Mouse (Mus musculus): ENCODE measurements around the gene Ptprn2.
A peak's percentile ranks its signal among the peaks of the same experiment; 100 is the strongest.

Gene Ptprn2

DNA sequence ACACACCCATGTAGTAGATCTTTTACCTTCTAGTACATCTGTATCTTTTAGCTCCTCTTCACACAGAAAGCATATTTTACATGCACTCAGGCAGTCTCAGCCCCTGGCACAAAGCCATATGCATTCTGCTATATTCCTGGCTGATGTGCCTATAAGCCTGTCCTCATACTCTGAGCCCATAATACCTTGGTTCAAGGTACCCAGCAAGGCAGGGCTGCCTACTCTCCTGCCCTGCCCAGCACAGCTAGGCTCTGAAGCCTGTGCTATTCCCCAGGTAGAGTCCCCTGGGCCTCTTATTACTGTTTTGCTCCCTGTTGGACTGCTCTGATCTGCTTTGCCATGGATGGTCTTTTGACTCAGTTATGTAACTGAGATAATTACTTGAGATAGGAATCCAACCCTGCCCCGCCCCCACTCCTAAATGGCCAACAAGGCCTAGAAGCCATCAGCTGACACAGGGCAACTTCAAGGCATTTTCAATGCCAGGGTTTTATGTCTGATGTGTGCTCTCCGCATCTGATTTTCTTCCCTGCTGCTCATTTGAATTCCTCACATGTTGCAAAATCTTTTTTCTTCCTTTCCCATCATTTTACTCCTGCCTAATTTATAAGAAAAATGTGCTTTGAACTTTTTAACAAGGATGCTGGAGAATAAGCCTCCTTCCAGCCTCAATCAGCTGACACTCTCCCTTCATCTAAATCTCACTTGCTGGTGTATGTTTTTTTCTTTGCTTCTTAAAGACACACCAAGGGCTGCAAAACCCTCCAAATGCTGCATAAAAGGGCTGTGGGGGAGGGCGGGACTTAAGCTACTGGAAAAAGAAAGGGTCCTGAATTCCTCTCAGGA, 598.6 kb downstream of the Ptprn2 start:
- no peak for DNase-seq

DNA sequence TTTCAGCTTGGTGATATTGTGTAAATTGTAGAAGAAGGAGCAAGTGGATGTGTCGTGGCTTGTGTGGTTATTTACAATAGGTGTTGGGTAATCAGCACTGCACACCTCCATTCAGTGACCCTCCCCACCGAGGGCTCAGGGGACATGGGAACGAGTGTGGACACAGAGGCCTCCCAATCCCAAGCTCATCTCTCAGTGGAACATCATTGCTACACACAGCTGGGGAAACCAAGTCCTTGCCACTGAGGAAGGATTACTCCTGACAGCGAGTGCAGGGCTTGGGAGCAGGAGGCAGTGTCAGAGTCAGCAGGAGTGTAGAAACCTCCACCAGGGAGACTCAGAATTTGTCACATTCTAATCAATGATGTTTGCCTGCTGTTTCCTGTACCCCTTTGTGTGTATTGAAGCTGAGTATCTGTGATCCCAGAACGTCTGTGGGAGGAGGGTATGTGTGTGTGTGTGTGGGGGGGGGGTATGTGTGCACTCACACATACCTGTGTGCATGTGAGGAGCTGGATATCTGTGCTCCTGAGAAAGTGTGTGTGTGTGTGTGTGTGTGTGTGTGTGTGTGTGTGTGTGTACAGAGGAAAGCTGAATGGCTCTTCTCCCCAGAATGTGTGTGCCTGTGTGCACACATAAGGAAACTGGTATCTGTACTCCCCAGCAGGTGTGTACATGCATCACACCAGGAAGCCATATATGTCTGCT, 599.3 kb downstream of the Ptprn2 start:
- DNase-seq, result no peak

- DNase-seq, result peak; percentile 48
Measured at GRCm38 (mm10) chr12:117085661-117086335, 600.3 kb downstream of the Ptprn2 start.

DNA sequence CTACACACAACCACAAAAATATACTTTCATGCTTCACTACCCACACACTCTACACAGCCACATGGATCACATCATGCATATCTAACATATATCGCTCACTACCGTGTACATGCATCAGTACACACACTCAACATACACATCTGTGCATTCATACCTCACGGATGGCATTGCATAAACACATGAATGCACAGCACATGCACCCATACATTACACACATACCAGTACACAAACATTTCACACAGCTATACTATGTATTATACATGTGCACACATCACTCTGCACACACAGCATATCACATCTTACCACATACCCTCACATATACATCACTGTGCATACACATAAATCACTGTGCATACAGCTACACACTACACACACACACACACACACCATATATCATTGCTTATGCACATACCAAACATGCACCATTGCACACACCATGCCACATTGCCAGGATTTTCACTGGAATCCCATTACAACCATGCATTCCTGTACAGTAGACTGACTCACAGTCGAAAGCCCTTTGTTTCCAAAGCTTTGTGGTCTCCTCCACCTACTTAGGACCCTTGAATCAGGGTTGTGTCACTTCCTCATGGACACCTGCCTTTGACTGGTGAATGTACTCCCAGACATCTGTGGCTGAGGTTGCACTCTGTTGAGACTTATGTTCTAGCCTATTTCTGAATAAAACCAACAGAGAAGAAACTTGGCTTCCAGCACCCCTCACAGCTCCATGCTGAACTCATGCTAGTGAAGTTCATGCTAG, 607.0 kb downstream of the Ptprn2 start:
- DNase-seq, result no peak

GRCm38 (mm10) chr12:117095941-117096340, 610.4 kb downstream of the Ptprn2 start:
- DNase-seq, result no peak

DNA sequence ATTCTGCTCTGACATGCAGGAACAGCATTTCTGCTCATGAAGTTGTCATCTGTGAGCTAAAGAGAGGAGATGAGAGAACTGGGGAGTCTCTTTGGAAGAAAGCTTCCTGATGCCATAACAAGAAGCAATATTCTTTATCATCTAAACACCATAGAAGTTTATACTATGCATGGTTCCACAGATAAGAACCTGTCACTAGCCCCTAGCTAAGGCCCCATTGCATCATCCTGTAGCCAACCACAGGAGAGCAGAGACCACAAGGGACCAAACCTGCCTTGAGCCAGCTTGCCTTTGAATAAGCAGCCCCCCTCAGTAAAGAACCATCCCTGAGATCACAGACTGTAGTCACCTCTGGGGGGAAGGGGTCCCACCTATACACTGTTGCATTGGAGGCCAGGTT, 612.8 kb downstream of the Ptprn2 start:
- no peak for DNase-seq

GRCm38 (mm10) chr12:117106696-117107095, 621.2 kb downstream of the Ptprn2 start:
- DNase-seq, result no peak

GRCm38 (mm10) chr12:117107143-117107616, 621.7 kb downstream of the Ptprn2 start:
- peak; percentile 37 for DNase-seq

GRCm38 (mm10) chr12:117115254-117115865, 629.8 kb downstream of the Ptprn2 start:
- no peak for DNase-seq

DNA sequence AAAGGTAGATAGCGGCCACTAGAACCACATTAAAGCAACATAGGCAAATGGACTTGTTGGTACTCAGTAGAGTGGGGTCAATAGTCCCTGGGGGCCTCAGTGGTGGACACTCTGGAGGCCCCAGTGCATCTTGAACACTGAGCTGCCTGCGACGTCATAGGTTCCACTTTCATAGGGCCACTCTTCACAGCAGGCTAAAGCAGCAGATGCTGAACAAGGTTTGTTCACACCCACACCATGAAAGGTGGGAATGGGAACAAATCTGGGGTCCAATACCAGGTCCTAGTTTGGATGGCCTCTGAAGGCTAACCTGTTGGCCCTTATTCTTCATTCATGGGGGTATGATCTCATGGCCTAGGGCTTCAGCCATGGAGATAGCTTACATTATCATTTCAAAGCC, 641.6 kb downstream of the Ptprn2 start:
- no peak for DNase-seq

DNA sequence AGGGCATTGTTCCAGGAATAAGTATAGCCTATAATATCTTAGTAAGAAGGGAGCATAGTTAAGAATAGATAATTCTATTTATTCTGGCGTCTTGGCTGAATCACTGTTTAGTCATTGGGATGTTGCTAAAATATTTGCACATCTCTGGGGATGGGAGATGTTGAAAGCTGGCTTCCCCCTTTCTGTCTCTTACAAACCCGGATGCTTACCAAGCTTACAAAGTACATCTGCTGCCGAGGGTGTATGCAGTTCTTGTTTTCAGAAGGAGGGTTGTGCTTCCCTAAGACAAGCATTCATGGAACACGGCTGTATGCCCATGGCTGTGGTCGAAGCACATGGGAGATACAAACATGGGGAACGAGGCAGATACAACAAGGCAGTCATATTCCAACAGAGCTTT, 642.0 kb downstream of the Ptprn2 start:
- no peak for DNase-seq

GRCm38 (mm10) chr12:117132095-117132494, 646.6 kb downstream of the Ptprn2 start:
- DNase-seq, result no peak

DNA sequence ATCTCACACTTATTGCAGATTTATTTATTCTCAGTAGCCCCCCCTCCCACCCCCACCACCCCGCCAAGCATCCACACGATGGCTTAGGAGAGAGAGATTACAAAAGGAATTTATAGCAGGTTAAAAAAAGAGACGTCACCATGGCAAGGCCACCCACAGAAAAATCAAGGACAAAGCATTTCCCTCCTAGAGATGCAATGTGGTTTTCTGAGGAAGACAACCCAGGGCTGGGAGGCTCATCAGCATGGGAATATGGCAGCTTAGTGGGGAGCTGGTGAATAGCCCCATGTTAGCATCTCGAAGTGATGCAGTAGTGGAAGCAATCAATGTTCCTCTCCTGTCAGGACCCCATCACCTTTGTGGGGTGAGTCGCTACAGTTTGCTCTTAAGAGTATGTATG, 649.7 kb downstream of the Ptprn2 start:
- no peak for DNase-seq

DNA sequence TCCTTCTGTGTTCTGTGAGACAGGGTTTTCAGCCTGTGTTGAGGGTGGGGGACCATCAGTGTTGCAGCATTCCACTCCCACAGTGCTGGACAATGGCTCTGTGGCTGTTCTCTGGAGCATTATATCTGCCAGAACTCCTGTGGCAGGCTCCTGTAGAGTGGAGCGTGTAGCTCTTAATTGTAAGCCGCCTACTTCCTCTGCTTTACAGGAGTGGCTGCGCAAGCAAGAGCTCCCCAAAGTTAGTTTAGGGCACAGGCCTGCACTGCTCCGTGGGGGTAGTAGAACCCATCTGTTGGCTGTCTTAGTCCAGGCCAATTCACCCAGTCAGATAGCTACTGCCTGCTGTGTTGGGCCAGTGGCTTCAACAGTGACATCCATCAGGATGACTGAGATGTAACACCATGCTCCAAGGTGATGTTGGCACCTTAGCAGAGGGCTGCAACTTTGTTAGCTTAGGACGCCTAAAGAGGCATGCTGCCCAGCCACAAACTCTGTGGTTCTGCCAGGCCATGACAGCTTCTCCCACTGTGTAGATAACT, 651.0 kb downstream of the Ptprn2 start:
- peak; percentile 54 for DNase-seq

- peak; percentile 68 for DNase-seq
Measured at GRCm38 (mm10) chr12:117140901-117141300, 655.4 kb downstream of the Ptprn2 start.

GRCm38 (mm10) chr12:117141394-117141793, 655.9 kb downstream of the Ptprn2 start:
- no peak for DNase-seq

DNA sequence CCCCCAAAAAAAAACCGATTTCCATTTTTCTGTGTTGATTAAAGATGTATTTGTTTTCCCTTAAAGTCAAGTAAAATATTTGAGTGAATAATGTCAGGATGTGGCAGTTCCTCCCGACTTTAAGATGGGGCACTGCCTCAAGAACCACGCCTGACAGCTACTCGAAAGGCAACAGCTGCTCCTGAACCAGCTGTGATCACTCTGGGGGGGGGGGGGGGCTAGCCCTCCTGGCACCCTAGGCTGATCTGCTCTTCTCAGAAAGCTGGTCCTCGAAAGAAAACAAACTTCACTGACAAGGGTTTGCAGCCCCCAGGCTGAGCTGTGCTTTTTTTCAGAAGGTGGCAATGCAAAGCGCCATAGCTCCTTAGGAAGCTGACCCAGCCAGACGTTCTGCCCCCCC, 663.7 kb downstream of the Ptprn2 start:
- no peak for DNase-seq

DNA sequence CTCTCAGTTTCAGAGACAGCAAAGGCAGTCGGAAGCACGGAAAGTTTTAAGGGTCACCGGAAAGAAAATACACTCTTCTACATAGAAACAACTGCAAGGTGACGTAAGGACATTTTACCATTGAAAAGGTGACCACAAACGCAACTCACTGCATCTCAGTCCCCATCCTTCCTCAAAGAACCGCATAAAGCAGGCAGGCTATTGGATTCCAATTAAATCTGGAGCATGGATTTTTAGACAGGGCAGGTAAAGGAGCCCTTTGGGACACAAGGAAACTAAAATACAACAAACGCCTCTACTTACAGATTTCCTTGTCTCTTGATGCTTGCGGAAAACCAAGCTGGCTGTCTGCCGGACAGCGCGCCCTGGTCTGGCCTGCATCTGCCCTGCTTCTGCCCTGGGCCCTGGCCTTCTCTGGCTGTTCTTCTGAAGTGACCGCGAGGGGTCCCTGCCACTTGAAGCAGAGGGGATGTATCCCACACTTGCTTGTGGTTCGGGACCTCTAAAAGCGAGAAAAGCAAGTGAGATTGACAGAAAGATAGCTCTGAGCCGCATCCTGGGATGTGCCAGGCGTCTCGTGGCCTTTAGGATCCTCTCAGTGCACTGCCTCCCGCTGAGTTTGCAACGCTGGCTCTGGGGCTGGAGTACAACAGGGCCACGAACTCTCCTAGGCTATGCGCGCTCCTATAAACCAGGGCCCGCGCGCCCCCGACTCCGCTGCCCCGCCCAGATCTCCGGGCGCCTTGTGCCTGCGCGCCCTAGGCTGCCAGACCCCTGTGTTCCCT, 665.3 kb downstream of the Ptprn2 start:
- no peak for DNase-seq

GRCm38 (mm10) chr12:117151611-117152010, 666.1 kb downstream of the Ptprn2 start:
- DNase-seq, result no peak

DNA sequence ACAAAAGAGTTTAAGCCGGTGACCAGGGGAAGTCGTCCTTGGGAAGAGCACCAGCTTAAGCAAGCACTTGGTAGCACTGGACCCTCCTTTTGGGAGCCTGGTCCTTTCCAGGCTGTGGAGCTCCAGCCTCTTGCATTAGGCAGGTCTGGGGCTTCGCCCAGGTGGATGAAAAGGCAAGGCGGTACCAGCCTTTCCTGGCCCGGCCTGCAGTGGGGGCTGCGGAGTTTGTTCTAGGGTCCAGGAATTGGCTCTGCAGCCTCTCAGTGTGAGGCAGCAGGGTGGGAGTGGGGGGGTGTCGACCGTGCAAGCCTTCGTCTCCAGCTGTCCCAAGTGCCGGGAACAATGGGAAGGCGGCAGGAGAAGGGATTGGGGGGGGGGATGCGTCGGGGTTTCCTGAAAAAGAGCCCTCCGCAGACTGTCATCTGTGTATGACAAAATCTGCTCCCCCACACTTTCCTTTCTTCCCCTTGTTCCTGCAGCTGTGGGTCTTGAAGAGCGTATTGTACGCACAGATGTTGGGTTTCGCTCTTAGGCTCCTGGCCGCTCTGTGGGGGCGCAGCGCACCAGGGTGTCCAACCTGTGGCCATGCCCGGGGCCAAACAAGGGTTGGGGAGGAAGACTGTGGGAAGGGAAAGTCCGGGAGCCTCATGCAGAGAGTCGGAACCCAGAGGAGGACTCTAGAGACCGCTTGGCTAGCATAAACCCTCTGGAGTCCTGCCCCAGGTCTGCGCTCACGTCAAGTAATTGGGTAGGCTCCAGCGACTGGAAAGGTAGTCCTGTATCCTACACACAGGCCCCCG, 667.0 kb downstream of the Ptprn2 start:
- no peak for DNase-seq

- DNase-seq, result no peak
Measured at GRCm38 (mm10) chr12:117153166-117153480, 667.6 kb downstream of the Ptprn2 start.

Measured in cerebellum, adult 11-12 months (tissue).